Mouse (Mus musculus): ENCODE data around the gene Ina.
A peak's percentile ranks its signal among the peaks of the same experiment; 100 is the strongest.
"Not testable (repeated sequence)": the region's sequence is repeated elsewhere in the genome, so short reads cannot be mapped to it uniquely, and the experiment has no call there.

The Ina gene

DNA sequence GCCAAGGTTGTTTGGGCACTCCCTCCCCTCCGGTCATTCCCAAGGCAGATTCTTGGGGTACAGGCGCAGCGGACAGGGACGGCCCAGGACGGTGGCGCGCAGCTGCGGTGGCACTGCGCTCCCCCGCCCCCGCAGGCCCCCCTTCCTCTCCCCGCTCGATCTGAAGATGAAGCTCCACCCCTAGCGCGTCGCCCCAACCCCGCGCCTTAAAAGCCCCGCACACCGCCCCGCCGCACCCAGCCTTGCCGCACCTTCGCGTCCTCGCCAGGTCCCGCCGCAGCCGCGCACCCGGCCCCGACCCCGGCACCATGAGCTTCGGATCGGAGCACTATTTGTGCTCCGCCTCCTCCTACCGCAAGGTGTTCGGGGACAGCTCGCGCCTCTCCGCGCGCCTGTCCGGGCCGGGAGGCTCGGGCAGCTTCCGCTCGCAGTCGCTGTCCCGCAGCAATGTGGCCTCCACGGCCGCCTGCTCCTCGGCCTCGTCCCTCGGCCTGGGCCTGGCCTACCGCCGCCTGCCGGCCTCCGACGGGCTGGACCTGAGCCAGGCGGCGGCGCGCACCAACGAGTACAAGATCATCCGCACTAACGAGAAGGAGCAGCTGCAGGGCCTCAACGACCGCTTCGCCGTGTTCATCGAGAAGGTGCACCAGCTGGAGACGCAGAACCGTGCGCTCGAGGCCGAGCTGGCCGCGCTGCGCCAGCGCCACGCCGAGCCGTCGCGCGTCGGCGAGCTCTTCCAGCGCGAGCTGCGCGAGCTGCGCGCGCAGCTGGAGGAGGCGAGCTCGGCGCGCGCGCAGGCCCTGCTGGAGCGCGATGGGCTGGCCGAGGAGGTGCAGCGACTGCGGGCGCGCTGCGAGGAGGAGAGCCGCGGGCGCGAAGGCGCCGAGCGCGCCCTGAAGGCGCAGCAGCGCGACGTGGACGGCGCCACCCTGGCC is at the start of gene Ina, which contains the start of gene Nt5c2:
Gene Ina, plus strand, starts transcription at position 252 of the 935 bp plus-strand sequence.
Gene Nt5c2, minus strand, starts transcription at position 707 of the 935 bp plus-strand sequence.
- ATAC-seq (ENCODE audit: insufficient number of reproducible peaks, low FRiP score, low TSS enrichment), result peak; percentile 59

- ATAC-seq (ENCODE audit: insufficient number of reproducible peaks, low FRiP score, low TSS enrichment), result no peak
Measured at GRCm38 (mm10) chr19:46965496-46965895, 49.0 kb upstream of the Ina start.

- ATAC-seq (ENCODE audit: insufficient number of reproducible peaks, low FRiP score, low TSS enrichment), result no peak
Measured at GRCm38 (mm10) chr19:46966330-46966729, 48.2 kb upstream of the Ina start.

GRCm38 (mm10) chr19:46967861-46968260 is 46.6 kb upstream of the Ina start:
- no peak for ATAC-seq (ENCODE audit: insufficient number of reproducible peaks, low FRiP score, low TSS enrichment)

DNA sequence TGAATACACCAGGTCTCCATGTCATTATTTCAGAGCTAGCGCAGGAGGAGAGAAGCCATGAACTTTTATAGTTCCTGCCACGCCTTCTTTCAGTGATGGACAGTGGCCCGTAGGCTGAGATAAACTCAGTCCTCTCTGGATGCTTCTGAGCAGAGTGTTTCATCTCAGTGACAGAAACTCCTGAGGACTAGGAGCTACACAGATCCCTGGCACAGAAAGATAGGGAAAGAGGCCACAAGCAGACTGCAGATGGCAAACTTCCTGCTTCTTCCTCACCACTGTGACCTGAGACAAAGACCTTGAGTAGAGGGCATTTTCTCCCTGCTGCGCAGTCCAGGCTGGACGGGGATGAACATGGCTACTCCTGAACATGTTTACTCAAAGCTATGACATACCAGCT is 45.7 kb upstream of the Ina start:
- no peak for ATAC-seq (ENCODE audit: insufficient number of reproducible peaks, low FRiP score, low TSS enrichment)

GRCm38 (mm10) chr19:46969286-46969985 is 45.1 kb upstream of the Ina start:
- no peak for ATAC-seq (ENCODE audit: insufficient number of reproducible peaks, low FRiP score, low TSS enrichment)

DNA sequence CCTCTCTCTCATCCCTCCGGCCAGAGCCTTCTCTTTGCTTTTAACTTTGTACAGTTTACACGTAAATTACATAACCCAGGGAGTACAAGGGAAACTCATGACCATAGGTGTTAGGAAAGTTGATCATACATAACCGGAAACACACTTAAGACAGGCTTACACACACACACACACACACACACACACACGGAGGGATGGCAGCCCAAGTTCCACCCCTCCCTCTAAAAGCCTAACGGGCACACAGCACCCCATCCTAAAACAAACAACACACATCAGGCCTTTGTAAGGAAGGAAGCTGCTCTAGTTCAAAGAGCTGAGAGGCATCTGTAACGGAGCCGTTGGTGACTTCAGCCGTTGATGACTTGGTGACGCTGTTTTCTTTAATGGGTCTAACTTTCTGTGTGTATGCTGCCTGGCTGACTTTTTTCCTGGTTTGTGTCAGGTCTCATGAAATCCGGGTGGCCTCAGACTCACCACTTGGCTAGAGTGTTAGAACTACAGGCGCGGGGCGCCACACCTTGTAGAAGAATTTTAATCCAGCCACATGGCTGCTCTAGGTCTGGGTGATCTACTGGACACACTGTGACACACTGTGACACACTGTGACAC is 44.3 kb upstream of the Ina start:
- no peak for ATAC-seq (ENCODE audit: insufficient number of reproducible peaks, low FRiP score, low TSS enrichment)

DNA sequence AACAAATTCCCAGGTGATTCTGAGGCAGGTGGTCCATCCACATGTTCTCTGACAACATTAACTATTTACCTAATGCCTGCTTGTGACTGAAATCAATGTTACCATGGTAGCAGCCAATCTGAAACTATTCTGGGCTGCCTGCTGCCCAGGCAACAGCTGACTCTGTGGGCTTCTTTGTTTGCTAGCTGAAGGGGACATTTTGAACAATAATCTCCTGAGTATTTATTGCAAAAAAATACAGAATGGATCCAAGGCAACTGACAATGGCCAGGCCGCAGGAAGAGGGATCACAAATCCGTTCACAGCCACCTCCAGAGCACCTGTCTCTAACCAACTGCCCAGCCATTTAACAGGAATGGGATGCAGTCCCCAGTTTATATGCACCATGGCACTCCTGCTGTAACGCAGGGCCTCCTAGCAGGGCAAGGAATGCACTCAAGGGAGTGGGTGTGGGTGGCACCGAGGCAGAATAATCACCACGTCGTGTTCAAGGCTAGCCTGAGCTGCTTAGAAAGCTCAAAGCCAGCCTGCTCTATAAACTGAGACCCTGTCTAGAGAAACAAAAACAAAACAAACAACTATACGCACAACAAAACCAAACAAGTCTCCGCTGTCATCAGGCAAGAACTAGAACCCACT is 43.3 kb upstream of the Ina start:
- ATAC-seq (ENCODE audit: insufficient number of reproducible peaks, low FRiP score, low TSS enrichment), result no peak

- no peak for ATAC-seq (ENCODE audit: insufficient number of reproducible peaks, low FRiP score, low TSS enrichment)
Measured at GRCm38 (mm10) chr19:46971712-46972111, 42.8 kb upstream of the Ina start.

DNA sequence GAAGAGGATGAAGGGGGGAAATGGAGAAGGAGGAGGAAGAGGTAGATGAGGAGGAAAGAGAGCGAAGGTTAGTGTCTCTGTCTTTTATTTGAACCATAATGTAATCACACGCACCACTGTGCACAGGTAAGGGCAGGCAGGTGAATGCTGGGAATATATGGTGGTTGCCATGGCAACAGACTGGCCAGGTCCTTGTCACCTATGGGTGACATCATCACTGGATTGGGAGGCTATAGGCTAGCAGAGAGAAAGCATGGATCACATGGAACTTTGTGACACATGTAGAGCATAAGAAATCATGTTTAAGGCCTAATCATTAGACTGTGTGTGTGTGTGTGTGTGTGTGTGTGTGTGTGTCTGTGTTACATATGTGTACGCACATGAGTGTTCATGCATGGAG is 42.3 kb upstream of the Ina start:
- ATAC-seq (ENCODE audit: insufficient number of reproducible peaks, low FRiP score, low TSS enrichment), result no peak

DNA sequence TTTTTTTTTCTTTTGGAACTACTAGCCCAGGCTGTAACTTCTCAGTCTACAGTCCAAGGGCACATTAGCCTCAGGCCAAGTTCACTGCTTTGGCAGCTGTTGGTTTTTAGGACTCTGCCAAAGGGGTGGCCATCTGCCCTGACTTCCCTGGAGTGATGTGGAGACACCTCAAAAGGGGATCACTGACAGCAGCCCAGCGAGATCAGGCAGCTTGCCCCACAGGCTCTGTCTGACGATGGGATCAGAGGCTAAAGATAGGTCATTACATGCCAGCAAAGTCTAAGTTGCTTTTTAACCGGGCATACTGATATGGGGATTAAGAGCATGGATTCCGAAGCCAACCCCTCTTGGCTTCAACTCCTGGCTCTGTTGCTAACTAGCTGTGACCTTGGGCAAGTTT is 38.9 kb upstream of the Ina start:
- ATAC-seq (ENCODE audit: insufficient number of reproducible peaks, low FRiP score, low TSS enrichment), result no peak

DNA sequence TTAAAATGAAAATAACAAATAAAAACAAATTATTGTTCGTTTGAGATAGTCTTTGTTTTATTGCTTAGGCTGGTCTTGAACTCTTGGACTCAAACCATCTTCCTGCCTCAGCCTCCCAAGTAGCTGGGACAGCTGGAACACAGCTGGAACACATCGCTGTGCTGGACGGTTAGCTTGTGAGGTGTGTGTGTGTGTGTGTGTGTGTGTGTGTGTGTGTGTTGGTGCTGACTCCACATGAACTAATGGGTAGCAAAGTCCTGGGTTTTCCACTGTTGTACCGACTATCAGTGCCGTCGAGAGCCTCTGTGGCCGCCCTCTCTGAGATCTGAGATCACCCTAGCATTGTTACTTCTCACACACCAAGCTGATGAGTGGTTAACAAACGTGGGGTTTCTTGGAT is 38.5 kb upstream of the Ina start:
- ATAC-seq (ENCODE audit: insufficient number of reproducible peaks, low FRiP score, low TSS enrichment), result no peak

DNA sequence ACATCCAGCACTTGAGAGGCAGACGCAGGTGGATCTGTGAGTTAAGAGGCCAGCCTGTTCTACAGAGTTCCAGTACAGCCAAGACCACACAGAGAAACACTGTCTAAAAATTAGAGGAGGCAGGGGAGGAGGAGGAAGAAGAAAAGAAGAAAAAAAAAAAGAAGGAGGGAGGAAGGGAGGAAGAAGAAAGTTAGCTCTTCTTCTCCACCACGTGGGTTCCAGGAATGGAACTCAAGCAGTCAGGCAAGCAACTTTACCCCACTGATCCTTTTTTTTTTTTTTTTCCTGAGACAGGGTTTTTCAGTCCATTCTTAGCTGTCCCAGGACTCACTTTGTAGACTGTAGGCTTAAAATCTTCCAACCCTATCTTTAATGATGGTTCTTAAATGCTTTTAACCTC is 37.8 kb upstream of the Ina start:
- no peak for ATAC-seq (ENCODE audit: insufficient number of reproducible peaks, low FRiP score, low TSS enrichment)

DNA sequence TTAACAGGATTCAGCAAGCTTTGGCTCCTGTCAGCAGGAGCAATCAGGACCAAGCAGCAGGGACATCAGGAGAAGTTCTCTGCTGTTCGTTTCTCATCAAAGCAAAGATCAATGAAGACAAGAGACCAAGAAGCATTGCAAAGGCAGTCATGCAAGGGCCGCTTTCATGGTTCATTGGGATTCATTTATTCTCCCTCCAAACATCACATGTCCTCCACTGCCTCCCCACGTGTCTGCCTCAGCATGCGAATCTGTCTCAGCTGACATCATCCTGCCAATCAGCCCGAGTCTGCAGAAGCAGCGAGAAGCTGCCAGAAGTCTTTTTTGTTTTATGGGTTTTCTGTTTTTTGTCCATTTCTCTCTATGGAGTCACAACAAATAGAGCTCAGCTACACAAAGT is 37.0 kb upstream of the Ina start:
- ATAC-seq (ENCODE audit: insufficient number of reproducible peaks, low FRiP score, low TSS enrichment), result no peak

DNA sequence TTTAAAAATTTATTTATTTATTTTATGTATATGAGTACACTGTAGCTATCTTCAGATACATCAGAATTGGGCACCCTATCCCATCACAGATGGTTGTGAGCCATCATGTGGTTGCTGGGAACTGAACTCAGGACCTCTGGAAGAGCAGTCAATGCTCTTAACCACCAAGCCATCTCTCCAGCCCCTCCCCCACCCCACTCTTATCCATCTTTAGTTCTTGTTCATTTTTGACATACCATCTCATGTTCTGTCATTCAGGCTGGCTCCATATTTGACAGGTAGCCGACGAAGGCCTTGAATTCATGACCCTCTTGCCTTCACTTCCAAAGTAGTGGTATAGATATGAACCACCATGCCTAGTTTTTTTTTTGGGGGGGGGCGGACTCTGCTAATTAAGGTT is 36.4 kb upstream of the Ina start:
- ATAC-seq (ENCODE audit: insufficient number of reproducible peaks, low FRiP score, low TSS enrichment), result not testable (repeated sequence)

GRCm38 (mm10) chr19:46978920-46979780 is 35.3 kb upstream of the Ina start:
- ATAC-seq (ENCODE audit: insufficient number of reproducible peaks, low FRiP score, low TSS enrichment), result no peak

- no peak for ATAC-seq (ENCODE audit: insufficient number of reproducible peaks, low FRiP score, low TSS enrichment)
Measured at GRCm38 (mm10) chr19:46979781-46980105, 34.8 kb upstream of the Ina start.

DNA sequence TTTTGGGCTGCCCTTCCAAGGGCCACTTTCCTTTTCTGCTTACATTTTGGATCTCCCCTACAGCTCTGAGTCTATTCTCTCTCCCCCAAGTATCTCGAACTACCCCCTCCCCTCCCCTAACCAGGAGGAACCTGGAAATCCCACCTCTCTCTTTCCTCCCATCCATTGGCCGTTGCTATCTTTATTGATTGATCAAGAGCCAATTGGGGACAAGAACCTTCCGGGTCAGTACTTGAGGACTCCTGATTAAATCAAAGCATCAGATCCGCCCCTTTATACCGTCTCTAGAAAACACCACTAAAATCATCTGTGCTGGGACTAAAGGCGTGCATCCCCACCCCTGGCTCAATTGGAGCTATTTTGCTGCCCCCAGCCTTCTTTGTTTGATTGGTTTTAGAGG is 33.0 kb upstream of the Ina start:
- ATAC-seq (ENCODE audit: insufficient number of reproducible peaks, low FRiP score, low TSS enrichment), result no peak

DNA sequence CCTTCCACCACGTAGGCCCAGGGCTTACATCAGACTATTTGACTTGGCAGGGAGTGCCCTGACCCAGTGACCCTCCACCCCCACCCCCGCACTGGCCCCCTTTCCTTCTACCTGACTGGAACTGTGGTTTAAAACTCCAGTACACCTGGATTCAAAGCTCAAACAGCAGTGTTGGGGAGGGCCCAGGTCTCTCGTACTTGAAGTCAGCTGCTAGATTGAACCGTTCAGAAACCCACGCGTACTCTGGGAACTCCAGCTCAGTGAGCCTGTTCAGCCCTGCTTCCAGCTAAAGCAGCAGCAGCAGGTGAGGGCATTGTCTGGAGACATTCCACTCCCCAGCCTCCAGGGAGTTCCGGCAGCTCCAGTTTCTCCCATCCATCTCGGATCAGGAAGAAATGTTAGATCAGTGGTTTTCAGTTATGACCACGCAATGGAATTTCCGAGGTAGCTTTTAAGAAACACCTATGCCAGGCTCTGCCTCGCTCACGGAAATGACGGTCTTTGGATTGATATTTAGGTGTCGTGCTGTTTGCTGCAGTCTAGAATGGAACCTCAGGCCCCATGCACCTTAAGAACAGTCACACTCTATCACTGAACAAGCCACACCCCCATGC is 31.0 kb upstream of the Ina start:
- ATAC-seq (ENCODE audit: insufficient number of reproducible peaks, low FRiP score, low TSS enrichment), result no peak
